Mouse (Mus musculus): ENCODE results near the gene Lrch1.

Lrch1 gene

GRCm38 (mm10) chr14:74918521-74919103 lies 29.1 kb downstream of the Lrch1 start:
- DNase-seq = no peak

GRCm38 (mm10) chr14:74917504-74918124 lies 30.1 kb downstream of the Lrch1 start:
- DNase-seq = no peak

- DNase-seq = no peak
These were observed 31.0 kb downstream of the Lrch1 start for GRCm38 (mm10) chr14:74916691-74917090.

- DNase-seq = no peak
These were observed 31.6 kb downstream of the Lrch1 start for GRCm38 (mm10) chr14:74916075-74916474.

GRCm38 (mm10) chr14:74915658-74916057 lies 32.0 kb downstream of the Lrch1 start:
- DNase-seq = no peak

- peak; percentile 22 to 33 for DNase-seq
These were observed 32.7 kb downstream of the Lrch1 start for GRCm38 (mm10) chr14:74915025-74915424.

- no peak for DNase-seq
These were observed 34.1 kb downstream of the Lrch1 start for GRCm38 (mm10) chr14:74913381-74914230.

GRCm38 (mm10) chr14:74910363-74910762 lies 37.3 kb downstream of the Lrch1 start:
- DNase-seq = no peak

GRCm38 (mm10) chr14:74909021-74909420 lies 38.7 kb downstream of the Lrch1 start:
- no peak for DNase-seq

- DNase-seq = no peak
These were observed 39.4 kb downstream of the Lrch1 start for GRCm38 (mm10) chr14:74908250-74908649.

GRCm38 (mm10) chr14:74907706-74908105 lies 40.0 kb downstream of the Lrch1 start:
- DNase-seq = no peak

GRCm38 (mm10) chr14:74905990-74906389 lies 41.7 kb downstream of the Lrch1 start:
- DNase-seq = no peak

GRCm38 (mm10) chr14:74904442-74904841 lies 43.2 kb downstream of the Lrch1 start:
- no peak for DNase-seq

GRCm38 (mm10) chr14:74903047-74903446 lies 44.6 kb downstream of the Lrch1 start:
- no peak for DNase-seq

GRCm38 (mm10) chr14:74900705-74901369 lies 46.8 kb downstream of the Lrch1 start:
- no peak for DNase-seq

- DNase-seq = peak; percentile 40 to 48
These were observed 47.5 kb downstream of the Lrch1 start for GRCm38 (mm10) chr14:74899953-74900704.

GRCm38 (mm10) chr14:74898939-74899338 lies 48.7 kb downstream of the Lrch1 start:
- no peak for DNase-seq

- DNase-seq = no peak
These were observed 54.0 kb downstream of the Lrch1 start for GRCm38 (mm10) chr14:74893693-74894092.

- DNase-seq = no peak
These were observed 54.5 kb downstream of the Lrch1 start for GRCm38 (mm10) chr14:74893085-74893648.

- DNase-seq = no peak
These were observed 58.4 kb downstream of the Lrch1 start for GRCm38 (mm10) chr14:74889304-74889703.

GRCm38 (mm10) chr14:74888103-74888502 lies 59.6 kb downstream of the Lrch1 start:
- no peak for DNase-seq

GRCm38 (mm10) chr14:74886453-74886852 lies 61.2 kb downstream of the Lrch1 start:
- DNase-seq = no peak
